Mouse (Mus musculus): ENCODE data around the gene Spdl1.

DNA sequence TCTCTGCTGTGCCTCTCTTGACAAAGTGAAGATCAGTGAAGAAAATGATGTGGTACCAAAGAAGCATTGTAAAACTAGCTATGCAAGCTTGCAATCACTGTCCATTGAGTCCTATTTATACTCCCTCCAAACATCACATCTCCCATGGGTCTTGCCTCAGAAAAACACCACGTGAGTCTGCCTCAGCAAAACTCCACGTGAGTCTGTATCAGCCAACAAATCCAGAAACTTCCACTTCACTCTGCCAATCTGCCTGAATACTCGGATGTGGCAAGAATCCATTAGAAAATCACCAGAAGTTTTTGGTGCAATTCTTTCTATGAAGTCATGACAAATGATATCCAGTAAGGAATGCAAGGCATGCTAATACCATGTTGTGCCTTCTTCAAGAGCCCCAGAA lies 38.0 kb upstream of the Spdl1 start:
- TF ChIP-seq CTCF (IDR thresholded peaks at IDR 0.05; ENCODE audit: low read depth) (no peak), EP300 (IDR thresholded peaks at IDR 0.05; ENCODE audit: low read depth) (no peak)
